Mouse (Mus musculus) thymus, postnatal 36 days (tissue): Measurements from ENCODE around the gene Clcn6.

Experiments used
- DNase-seq, 2 experiments: peaks; one replicate each; pipeline ENCODE4 v3.0.0; 2022; ENCODE audit warnings: mixed read lengths in 2 of 2

The Clcn6 gene

DNA sequence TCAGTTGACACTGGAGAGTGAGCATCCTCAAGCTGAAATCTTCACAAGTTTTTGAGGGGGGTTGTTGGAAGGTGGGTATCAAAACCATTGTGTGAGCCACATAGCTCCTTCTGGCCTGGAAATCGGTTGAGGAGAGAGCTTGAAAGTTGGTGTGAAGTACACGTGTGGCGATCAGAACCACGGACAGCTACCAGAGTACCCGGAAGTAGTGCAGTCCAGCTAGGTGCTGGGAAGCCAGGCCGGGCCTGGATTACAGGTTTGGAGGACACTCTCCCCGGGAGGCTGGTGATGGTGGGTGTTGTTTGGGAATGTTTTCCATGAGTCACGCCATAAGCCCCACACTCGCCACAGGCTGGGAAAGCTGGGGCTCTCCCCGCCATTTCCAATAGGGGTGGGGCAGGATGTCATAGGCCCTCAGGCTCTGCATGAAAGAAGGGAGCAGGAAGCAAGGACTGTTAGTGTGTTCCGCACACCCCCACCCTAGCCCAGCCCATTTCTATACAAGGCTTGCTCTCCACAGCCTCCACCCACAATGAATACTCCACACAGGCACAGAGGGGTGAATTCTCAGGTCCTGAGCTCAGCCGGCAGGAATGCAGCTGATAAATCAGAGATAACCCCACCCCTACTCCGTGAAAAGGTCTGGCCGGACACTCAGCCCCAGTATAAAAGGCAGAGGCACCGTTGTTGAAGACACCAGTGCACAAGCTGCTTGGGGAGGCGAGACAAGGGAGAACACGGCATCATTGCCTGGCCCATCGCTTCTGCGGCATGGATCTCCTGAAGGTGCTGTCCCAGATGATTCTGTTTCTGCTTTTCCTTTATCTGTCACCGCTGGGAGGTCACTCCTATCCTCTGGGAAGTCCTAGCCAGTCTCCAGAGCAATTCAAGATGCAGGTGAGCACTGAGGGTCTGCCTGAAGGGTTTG, 53.2 kb downstream of the Clcn6 start, which contains the start of gene Nppb:
TSS of gene Nppb (plus strand) at position 584 of the 928 bp plus-strand sequence.
- no peak for DNase-seq

DNA sequence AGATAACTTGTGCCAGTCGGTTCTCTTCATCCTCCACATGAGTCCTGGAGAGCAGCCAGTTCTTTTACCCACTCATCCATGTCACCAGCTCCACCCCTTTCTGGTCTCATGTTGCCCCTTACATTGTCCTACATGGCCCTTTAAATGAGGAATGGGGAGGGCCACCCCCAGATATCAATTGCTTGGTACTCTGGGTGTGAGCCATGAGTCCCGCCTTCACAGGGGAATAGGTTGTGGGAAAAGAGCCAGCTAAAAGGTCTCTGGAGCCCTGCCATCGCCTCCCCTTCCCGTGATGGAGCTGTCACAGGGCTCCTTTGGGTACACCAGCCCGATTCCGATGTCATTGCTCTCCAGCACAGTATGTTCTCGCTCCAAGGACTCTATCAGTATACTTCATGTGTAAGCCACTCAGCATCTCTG, 59.2 kb downstream of the Clcn6 start:
- no peak for DNase-seq

- no peak for DNase-seq
These were observed 60.2 kb downstream of the Clcn6 start for GRCm38 (mm10) chr4:147978391-147978790.

GRCm38 (mm10) chr4:147977726-147978125, 60.9 kb downstream of the Clcn6 start:
- DNase-seq, result no peak

DNA sequence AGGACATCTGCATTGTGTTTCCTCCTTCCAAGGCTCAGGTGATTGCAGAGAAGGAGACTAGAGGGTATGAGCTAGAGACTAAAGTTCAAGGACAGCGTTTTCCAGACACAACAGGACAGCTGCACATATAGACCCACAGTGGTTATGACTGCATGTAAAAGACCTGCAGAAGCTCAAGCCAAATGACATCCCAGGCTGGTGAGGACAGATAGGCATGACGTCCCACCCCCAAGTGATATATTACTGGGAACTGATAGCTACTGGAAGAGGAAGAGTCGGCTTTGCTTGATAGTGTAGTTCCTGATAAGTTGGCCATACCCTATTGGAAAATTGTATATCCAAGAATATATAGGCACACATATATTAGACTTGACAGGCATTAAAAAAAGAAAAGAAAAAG, 62.4 kb downstream of the Clcn6 start:
- DNase-seq, result no peak

DNA sequence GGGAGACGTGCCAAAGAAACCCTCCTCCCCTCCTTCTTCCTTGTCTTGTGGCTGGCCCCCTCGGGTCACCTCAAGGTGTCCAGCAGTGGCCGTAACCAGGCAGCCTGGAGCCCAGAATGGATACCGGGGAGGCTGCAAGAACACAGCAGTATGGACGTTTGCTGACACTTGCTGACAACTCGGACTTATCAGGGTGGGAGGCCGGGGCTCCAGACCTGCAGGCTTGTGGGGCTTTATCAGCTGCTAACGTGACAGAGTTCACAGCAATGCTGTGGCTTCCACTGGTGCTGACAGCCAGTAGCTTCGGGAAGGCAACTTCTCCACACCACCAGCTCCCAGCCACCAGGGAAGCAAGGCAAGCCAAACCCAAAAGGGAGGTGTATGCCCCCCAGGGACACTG, 69.3 kb downstream of the Clcn6 start:
- DNase-seq, result no peak

DNA sequence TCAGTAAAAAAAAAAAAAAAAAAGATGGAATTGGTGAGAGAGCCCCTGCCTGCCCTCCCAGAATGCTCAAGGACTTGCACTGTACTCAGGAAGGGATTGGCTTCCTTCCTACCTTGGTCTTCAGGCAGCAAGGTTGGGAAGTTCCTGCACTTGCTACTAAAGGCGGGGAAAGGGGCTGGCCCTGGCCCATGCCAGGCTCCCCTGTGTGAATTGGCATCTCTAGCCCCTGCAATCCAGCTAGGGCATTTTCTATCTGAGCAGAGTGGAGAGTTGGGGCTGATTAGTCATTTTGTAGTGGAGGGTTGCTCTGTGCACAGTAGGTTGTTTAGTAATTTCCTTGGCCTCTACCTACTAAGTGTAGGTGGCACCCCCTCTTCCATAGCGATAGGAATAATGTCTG, 69.8 kb downstream of the Clcn6 start:
- DNase-seq, result no peak

DNA sequence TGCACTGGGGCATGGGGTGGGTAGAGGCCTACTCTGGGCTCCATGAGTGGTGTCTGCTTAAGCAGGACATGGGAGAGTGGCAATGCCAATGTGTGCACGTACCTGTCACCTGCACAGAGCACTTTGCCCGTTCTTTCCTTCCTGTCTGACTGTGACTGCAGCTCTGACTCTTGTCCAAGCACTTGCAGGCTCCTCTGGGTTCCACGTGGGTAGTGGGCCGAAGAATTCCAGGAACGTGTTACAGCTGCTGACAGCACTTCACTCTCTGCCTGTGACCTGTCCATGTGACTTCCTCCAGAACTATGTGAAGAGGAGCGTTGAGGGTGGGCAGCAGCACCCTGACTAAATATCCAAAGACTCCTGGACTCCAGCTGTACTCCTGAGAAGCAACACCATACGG, 72.9 kb downstream of the Clcn6 start:
- DNase-seq, result no peak

GRCm38 (mm10) chr4:147963623-147964022, 75.0 kb downstream of the Clcn6 start:
- DNase-seq, result no peak

GRCm38 (mm10) chr4:147962781-147963180, 75.8 kb downstream of the Clcn6 start:
- no peak for DNase-seq

DNA sequence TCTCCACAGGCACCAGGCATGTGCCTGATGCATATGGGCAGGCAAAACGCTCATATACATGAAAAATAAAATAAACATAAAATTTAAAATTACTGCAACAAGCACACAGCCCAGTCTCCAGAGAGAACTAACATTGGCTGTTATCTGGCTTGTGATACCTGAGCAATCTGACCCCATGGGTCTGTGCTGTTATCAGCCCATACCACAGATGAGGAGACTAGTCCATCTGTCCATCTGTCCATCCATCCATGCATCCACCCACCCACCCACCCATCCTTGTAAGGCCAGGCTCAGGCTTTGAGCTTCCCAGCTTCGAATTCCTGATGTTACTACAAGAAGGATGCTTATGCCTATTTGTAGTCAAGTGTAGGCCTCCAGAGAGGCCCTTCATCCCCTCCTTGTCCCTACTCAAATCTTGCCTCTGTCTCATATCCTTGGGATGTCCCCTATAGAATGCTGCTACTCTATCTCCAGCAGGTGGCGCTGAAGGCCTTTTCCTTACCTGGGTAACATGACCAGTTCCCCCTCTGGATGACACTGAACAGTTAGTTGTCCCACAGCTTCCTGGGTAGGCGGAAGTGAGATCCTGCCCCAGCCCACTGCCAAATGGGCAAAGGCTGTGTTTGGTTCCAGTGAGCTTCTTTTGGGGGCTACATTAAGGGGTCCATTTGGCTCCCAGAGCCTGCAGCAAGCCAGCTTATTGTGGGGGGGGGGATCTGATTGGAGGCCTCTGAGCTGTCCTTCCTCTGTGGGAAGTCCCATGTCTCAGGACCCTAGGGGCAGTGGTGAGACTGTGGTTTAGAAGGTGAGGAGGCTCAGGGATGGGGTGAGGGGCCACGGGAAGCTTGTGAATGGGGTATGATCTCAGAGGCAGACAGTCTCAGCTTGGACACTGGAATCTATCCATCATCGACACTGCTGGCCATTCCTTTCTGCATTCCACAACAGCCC, 78.5 kb downstream of the Clcn6 start:
- DNase-seq, result peak; percentile 57

GRCm38 (mm10) chr4:147957141-147957540, 81.5 kb downstream of the Clcn6 start:
- DNase-seq, result no peak
